Mouse (Mus musculus) liver (tissue): ENCODE results near the gene Ankdd1b.

ENCODE experiments used
- DNase-seq: peaks from one replicate; pipeline ENCODE4 v3.0.0-alpha.2; 2020; ENCODE audit warnings: mixed read lengths

Gene Ankdd1b

GRCm38 (mm10) chr13:96401251-96401650 is 69.7 kb downstream of the Ankdd1b start:
- DNase-seq = no peak

GRCm38 (mm10) chr13:96389301-96389700 is 81.7 kb downstream of the Ankdd1b start:
- no peak for DNase-seq

- peak; percentile 97 for DNase-seq
Measured at GRCm38 (mm10) chr13:96388042-96388888, 82.7 kb downstream of the Ankdd1b start, which contains the start of gene Poc5. Gene Poc5 (plus strand): TSS chr13:96388294.

- DNase-seq = no peak
Measured at GRCm38 (mm10) chr13:96377883-96378282, 93.1 kb downstream of the Ankdd1b start.

GRCm38 (mm10) chr13:96376871-96377270 is 94.1 kb downstream of the Ankdd1b start:
- no peak for DNase-seq

- DNase-seq = no peak
Measured at GRCm38 (mm10) chr13:96375519-96375918, 95.5 kb downstream of the Ankdd1b start.
